Mouse (Mus musculus): Measurements from ENCODE around the gene Luc7l2. TPM values are rescaled to one million over a fixed set of nuclear protein-coding genes. Genes with fewer than 3 reads are reported as not detected.

Luc7l2 gene
- 3.0 and 3.5 TPM in 2 replicates for polyA plus RNA-seq (2021; fragmentation: Nextera tagmentation)
- long read RNA-seq, experiment 1, partial matches to known transcripts, result 5 of 20 reads
- long read RNA-seq, experiment 1, other reads (novel, unspliced or antisense), result 15 of 20 reads
- long read RNA-seq, experiment 2, full-length matches to known transcripts, result 3 of 17 reads
- long read RNA-seq, experiment 2, partial matches to known transcripts, result 2 of 17 reads
- long read RNA-seq, experiment 2, other reads (novel, unspliced or antisense), result 12 of 17 reads

GRCm38 (mm10) chr6:38551062-38551988, at the start of gene Luc7l2:
Gene Luc7l2 (plus strand): TSS chr6:38551334.

GRCm38 (mm10) chr6:38533428-38534405, 17.4 kb upstream of the Luc7l2 start, which contains the start of gene Fmc1:
Gene Fmc1 (plus strand): TSS chr6:38533502.

DNA sequence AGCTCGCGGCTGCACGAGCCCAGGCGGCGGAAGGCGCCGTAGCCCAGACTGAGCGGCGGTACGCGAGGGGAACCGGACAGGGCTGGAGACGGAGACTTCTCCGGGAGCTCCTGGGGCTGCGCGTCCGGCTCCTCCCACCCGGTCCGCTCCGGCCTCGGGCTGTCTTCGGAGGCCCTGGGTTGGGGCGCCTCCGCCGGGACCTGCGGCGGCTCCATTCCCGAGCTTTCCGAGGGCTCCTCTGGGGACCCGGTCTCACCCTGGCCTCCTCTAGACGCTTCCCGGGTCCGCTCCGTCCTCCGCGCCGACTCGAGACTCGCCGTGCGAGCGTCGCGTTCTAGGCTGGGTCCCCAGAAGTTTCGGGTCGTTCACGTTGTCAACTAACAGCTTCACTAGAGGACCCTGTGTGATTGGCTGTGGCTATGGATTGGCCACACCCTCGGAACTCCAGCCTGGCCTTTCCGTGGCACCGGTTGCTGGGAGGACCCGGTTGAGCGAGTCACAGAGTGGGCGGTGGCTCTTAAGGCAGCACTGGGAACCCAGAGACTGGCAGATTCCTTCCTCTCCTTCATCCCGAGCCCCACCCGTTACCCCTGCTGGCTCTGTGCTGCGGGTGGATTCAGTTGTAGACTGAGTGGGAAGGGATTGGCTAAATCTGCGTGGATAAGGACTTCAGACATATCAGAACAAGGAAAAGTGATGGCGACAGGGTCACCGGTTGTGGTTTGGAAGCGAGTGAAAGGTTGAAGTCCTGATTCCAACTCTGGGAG, 85.9 kb downstream of the Luc7l2 start, which contains the start of gene Klrg2:
TSS of gene Klrg2 (minus strand) at position 391 of the 767 bp plus-strand sequence.

Small RNA genes lying within 50 kb of the gene (microRNA-seq; reads per million reads assigned to microRNA genes)
- not detected for gene Mir7670

Other genes with a start within 250 kb of the Luc7l2 start
- 7.2 and 14.8 TPM in 2 replicates for gene Zc3hav1, start 196.7 kb upstream of the Luc7l2 start, polyA plus RNA-seq (2021; fragmentation: Nextera tagmentation)
- gene Ttc26, start 169.9 kb upstream of the Luc7l2 start, polyA plus RNA-seq (2021; fragmentation: Nextera tagmentation), result 2.9 and 3.6 TPM in 2 replicates
- 4.1 and 4.5 TPM in 2 replicates for gene Ubn2, start 117.4 kb upstream of the Luc7l2 start, polyA plus RNA-seq (2021; fragmentation: Nextera tagmentation)
- gene Fmc1, start 17.8 kb upstream of the Luc7l2 start, polyA plus RNA-seq (2021; fragmentation: Nextera tagmentation), result 164 and 178 TPM in 2 replicates
- 0.24 and 0.67 TPM in 2 replicates for gene Klrg2, start 85.9 kb downstream of the Luc7l2 start, polyA plus RNA-seq (2021; fragmentation: Nextera tagmentation)
- gene Clec2l, start 111.7 kb downstream of the Luc7l2 start, polyA plus RNA-seq (2021; fragmentation: Nextera tagmentation), result 9.7 and 13.0 TPM in 2 replicates

Data from layer of hippocampus, adult 6 months (tissue).